Mouse (Mus musculus): ENCODE measurements at regions not wholly inside any gene's neighbourhood (a gene's known extent, or its start where the extent isn't known, plus 50 kb on each side); places are given as distances from the start of the nearest gene placed in this dataset.

- TF ChIP-seq CTCF (IDR thresholded peaks at IDR 0.05; ENCODE audit: control insufficient read depth, insufficient read depth, insufficient read length) (no peak), USF1 (IDR thresholded peaks at IDR 0.05; ENCODE audit: low read depth) (no peak), MYOG (IDR thresholded peaks at IDR 0.05; ENCODE audit: control insufficient read depth, extremely low read depth, insufficient read length) (no peak)
These were observed 75.1 kb upstream of the Sox11 start for GRCm38 (mm10) chr12:27417387-27418009.
